Mouse (Mus musculus) bone marrow, adult 2 months (tissue): ENCODE measurements around the gene Lsamp. TPM values are rescaled to one million over a fixed set of nuclear protein-coding genes. Genes with fewer than 3 reads are reported as not detected.

Experiments
- H3K27ac ChIP-seq: fragments of 200-500 bp; 2 replicates; pipeline ENCODE4 v1.5.1; 2012; ENCODE audit warnings: low read depth, mild to moderate bottlenecking, control low read depth, inconsistent platforms, low read length; ENCODE audit not compliant: control insufficient read depth, poor library complexity, insufficient read depth
- H3K4me1 ChIP-seq: fragments of 200-500 bp; 2 replicates; pipeline ENCODE4 v1.6.1; 2011; ENCODE audit warnings: low read length; ENCODE audit not compliant: control insufficient read depth, insufficient read depth
- H3K4me3 ChIP-seq: fragments of 200-500 bp; replicated peaks from 2 replicates; pipeline ENCODE3; 2011; ENCODE audit warnings: mild to moderate bottlenecking, low read depth, low read length, control low read depth; ENCODE audit not compliant: control insufficient read depth
- CTCF ChIP-seq: fragments of 200-500 bp; IDR thresholded peaks from 2 replicates; pipeline ENCODE4 v1.5.1; 2011; ENCODE audit warnings: low read length, control low read depth; ENCODE audit not compliant: control insufficient read depth, insufficient read depth
- POLR2A ChIP-seq: fragments of 200-500 bp; IDR thresholded peaks from 2 replicates; pipeline ENCODE4 v1.6.1; 2011; ENCODE audit warnings: low read depth, mild to moderate bottlenecking, control low read depth, low read length, borderline replicate concordance; ENCODE audit not compliant: control insufficient read depth
- WGBS: fragments of 180-500 bp; shearing (Covaris S2); methylation state at CpG from one replicate; pipeline ENCODE4 v1.1.7; 2018; 5-methylcytosine and 5-hydroxymethylcytosine counted together
- polyA plus RNA-seq: library from polyadenylated mRNA; stranded (reverse); fragments of >200 nt; gene quantifications from 2 replicates; pipeline ENCODE4 v1.2.4, GENCODE M21; 2011; ENCODE audit warnings: low replicate concordance; ENCODE audit not compliant: missing spikeins, insufficient read depth, insufficient read length

Gene Lsamp
- polyA plus RNA-seq, 1 experiment, result not detected

DNA sequence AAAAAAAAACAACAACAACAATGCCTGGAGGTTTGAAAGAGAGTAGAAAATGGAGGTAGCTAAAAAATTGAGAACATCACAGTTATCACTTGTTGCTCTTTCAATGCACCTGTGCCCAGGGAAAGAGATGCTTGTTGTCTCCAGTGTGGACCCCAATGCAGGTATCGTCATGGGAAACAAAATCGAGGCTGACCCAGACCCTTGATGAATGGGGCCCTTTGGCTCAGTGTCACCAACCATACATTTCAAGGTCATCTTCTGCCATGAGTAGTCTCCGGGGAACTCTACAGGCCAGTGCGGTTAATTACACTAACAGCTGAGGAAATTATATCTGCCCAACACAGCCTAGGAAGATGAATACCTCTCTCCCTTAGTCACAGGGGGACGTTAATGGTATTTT is 1023.4 kb downstream of the Lsamp start:
- Histone ChIP-seq H3K4me3 (no peak overlapping the region), H3K4me1 (no peaks in the 10 kb centered on the region), H3K27ac (no peak overlapping the region)
- TF ChIP-seq CTCF (no peak), POLR2A (no peak)
- 78% methylated on average over 5 of the region's 5 CpGs for WGBS

- no peak overlapping the region for H3K27ac ChIP-seq
- no peaks in the 10 kb centered on the region for H3K4me1 ChIP-seq
- no peak overlapping the region for H3K4me3 ChIP-seq
- TF ChIP-seq POLR2A (no peak), CTCF (no peak)
Observed at GRCm38 (mm10) chr16:41034746-41035145, 1050.6 kb downstream of the Lsamp start.

DNA sequence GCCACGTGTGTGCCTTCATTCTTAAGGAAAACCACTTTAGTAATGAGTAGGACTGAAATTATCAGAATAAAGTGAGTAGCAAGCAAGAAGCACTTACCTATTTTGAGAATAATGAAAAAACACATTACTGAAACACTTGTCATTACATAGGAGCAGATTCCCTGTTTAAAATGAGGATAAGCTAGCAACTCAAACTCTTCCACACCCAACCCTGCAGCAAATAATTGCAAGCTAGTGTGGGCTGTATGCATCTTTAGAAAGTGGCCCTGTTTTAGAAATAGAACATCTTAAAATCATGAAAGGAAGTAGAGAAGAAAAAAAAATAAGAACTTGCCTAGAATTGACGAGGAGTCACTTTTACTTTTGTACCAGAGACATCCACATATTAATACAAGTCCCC is 1057.5 kb downstream of the Lsamp start:
- Histone ChIP-seq H3K4me3 (no peak overlapping the region), H3K27ac (no peak overlapping the region), H3K4me1 (no peaks in the 10 kb centered on the region)
- TF ChIP-seq CTCF (no peak), POLR2A (no peak)
- 50% methylated on average over 2 of the region's 2 CpGs for WGBS

GRCm38 (mm10) chr16:41063270-41063857 is 1079.2 kb downstream of the Lsamp start:
- 15% methylated on average over 7 of the region's 7 CpGs for WGBS
- Histone ChIP-seq H3K4me3 (no peak overlapping the region), H3K4me1 (no peaks in the 10 kb centered on the region), H3K27ac (no peak overlapping the region)
- TF ChIP-seq CTCF, result no peak
- TF ChIP-seq POLR2A, result no peak

- no peak for TF ChIP-seq POLR2A
- Histone ChIP-seq H3K4me3 (no peak overlapping the region), H3K27ac (no peak overlapping the region), H3K4me1 (no peaks in the 10 kb centered on the region)
- 75% methylated on average over 2 of the region's 2 CpGs for WGBS
Observed at GRCm38 (mm10) chr16:41073470-41073869, 1089.3 kb downstream of the Lsamp start.

DNA sequence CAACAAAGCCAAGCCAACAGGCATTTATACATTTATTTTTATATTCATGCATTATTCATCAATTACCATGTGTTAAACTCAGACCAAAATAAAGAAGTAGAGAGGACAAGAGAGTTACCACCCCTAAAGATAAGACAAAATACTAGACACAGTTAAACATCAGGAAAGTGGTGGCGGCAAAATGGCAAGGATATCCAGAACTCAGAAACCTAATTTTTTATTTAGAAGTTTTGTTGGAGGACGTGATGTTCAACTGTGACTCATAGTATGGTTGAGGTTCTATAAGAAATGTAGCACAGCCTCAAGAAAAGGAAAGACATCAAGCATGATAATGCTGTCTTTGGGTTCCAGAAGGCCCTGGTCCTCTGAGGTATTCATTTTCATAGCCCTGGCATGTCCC is 1104.5 kb downstream of the Lsamp start:
- Histone ChIP-seq H3K4me1 (no peaks in the 10 kb centered on the region), H3K27ac (no peak overlapping the region), H3K4me3 (no peak overlapping the region)
- TF ChIP-seq POLR2A (no peak), CTCF (no peak)
- 75% methylated on average over 2 of the region's 2 CpGs for WGBS

GRCm38 (mm10) chr16:41090092-41090491 is 1105.9 kb downstream of the Lsamp start:
- H3K4me3 ChIP-seq, result no peak overlapping the region
- no peak for TF ChIP-seq POLR2A
- TF ChIP-seq CTCF, result no peak
- H3K4me1 ChIP-seq, result no peaks in the 10 kb centered on the region
- no peak overlapping the region for H3K27ac ChIP-seq
- 56% methylated on average over 2 of the region's 2 CpGs for WGBS

DNA sequence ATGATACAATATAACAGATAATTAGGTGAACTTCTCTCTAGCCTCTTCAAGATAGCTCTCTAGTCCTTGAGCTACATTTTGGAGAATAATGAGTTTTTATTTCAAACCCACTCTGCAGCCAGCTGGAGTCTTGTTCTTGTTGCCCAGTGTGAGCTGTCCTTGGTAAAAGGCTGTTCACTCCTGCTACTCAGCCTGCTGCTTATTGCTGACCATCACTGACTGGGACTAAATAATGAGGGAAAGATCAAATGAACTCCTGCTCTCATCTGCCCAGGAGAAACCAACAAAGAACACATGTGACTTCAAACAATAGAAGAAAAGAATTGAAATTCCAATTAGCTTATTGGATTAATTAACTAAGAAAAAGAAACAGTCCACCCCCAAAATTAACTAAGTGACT is 1107.1 kb downstream of the Lsamp start:
- Histone ChIP-seq H3K27ac (no peak overlapping the region), H3K4me3 (no peak overlapping the region), H3K4me1 (no peaks in the 10 kb centered on the region)
- TF ChIP-seq POLR2A (no peak), CTCF (no peak)

- H3K4me3 ChIP-seq, result no peak overlapping the region
- H3K4me1 ChIP-seq, result no peaks in the 10 kb centered on the region
- 68% methylated on average over 3 of the region's 3 CpGs for WGBS
- no peak overlapping the region for H3K27ac ChIP-seq
- TF ChIP-seq POLR2A, result no peak
- no peak for TF ChIP-seq CTCF
Observed at GRCm38 (mm10) chr16:41102805-41103204, 1118.6 kb downstream of the Lsamp start.

- Histone ChIP-seq H3K27ac (no peak overlapping the region), H3K4me1 (no peaks in the 10 kb centered on the region), H3K4me3 (no peak overlapping the region)
- no peak for TF ChIP-seq CTCF
- TF ChIP-seq POLR2A, result no peak
- 75% methylated on average over 2 of the region's 2 CpGs for WGBS
Observed at GRCm38 (mm10) chr16:41124361-41124760, 1140.2 kb downstream of the Lsamp start.
